Mouse (Mus musculus): ENCODE measurements around the gene Dnph1. TPM values are rescaled to one million over a fixed set of nuclear protein-coding genes. Genes with fewer than 3 reads are reported as not detected.

Dnph1 gene
- polyA plus RNA-seq, 1 experiment from 2014 or later = 26.6 TPM

DNA sequence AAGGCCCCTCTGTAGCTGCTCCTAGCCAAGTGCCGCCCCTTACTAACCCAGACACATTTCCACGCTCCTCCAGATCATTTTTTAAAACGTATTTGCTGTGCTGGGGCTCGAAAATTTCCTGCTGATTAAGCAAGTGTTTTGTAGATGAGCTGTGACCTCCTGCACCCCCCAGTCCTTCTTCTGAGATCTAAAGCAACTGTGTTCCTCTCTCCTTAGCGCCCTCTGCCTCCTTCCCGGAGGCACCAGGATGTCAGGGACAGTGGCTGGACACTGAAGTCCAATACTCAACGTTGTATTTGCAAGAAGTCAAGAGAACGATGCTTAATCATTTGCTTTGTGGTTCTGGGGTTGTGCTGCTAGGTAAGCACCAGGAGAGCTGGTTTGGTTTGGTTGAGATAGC, 35.2 kb upstream of the Dnph1 start:
- Histone ChIP-seq H3K4me3 (replicated peaks; ENCODE audit: low read length) (no peak overlapping the region), H3K36me3 (ENCODE audit: control insufficient read depth, insufficient read depth) (no peaks in the 10 kb centered on the region), H3K9ac (replicated peaks; ENCODE audit: low read depth, low read length) (no peak overlapping the region), H3K27me3 (replicated peaks; ENCODE audit: control insufficient read depth, insufficient read depth, low read length) (no peaks in the 10 kb centered on the region), H3K9me3 (ENCODE audit: control insufficient read depth, low read length) (no peaks in the 10 kb centered on the region), H3K4me2 (ENCODE audit: low read length) (no peak overlapping the region), H3K27ac (ENCODE audit: low read length) (no peak overlapping the region), H3K4me1 (replicated peaks; ENCODE audit: control insufficient read depth, insufficient read depth, low read length) (0 out of 2 replicates have a peak, but pooled peaks cover 2% of the 10 kb centered on the region)
- 27% methylated on average over 8 of the region's 8 CpGs for WGBS
- no peak for ATAC-seq

DNA sequence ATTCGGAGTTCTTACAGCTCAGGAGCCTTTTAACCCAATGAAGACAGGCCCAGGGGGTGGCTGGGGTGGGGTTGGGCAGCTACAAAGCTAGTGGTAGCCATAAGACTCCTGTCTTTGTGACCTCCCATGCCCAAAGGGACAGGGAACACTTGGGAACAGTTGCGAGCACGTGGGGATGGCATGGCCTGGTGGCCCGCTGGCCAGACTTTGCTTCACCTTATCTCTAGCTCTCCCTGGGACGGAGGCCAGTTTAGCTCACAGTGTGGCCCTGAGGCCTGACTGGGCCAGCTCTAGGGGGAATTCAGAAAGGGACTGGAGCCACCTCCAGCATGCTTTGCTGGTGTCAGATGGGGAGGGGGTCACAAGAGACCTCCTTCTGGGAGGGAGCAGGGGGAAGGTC, 34.3 kb upstream of the Dnph1 start:
- Histone ChIP-seq H3K27ac (ENCODE audit: low read length) (no peak overlapping the region), H3K9ac (replicated peaks; ENCODE audit: low read depth, low read length) (no peak overlapping the region), H3K36me3 (ENCODE audit: control insufficient read depth, insufficient read depth) (peaks cover 5% of the 10 kb centered on the region), H3K4me3 (replicated peaks; ENCODE audit: low read length) (no peak overlapping the region), H3K27me3 (replicated peaks; ENCODE audit: control insufficient read depth, insufficient read depth, low read length) (no peaks in the 10 kb centered on the region), H3K4me2 (ENCODE audit: low read length) (no peak overlapping the region), H3K4me1 (replicated peaks; ENCODE audit: control insufficient read depth, insufficient read depth, low read length) (0 out of 2 replicates have a peak, but pooled peaks cover 2% of the 10 kb centered on the region), H3K9me3 (ENCODE audit: control insufficient read depth, low read length) (no peaks in the 10 kb centered on the region)
- ATAC-seq = no peak
- 86% methylated on average over 5 of the region's 5 CpGs for WGBS

DNA sequence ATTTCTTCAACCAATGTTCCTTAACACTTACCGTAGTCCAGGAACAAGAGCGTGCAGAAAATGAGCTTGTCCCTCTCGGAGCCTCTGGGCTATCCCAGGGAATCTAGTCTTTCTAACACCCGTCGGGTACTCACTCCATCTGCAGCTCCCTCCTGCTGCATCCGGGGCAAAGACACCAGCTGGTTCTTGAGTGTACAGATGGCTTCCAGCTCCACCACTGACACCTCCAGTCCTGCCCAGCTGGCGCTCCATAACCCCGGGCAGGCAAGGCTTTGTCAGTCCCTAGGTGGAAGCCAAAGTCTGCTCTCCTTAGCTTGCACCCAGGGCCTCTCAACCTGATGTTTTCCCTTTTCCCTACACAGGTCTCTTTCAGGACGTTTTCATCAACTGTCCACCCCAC, 28.7 kb upstream of the Dnph1 start:
- no peaks in the 10 kb centered on the region for H3K27me3 ChIP-seq (replicated peaks; ENCODE audit: control insufficient read depth, insufficient read depth, low read length)
- H3K9ac ChIP-seq (replicated peaks; ENCODE audit: low read depth, low read length) = no peak overlapping the region
- H3K4me3 ChIP-seq (replicated peaks; ENCODE audit: low read length) = no peak overlapping the region
- peaks cover 4% of the 10 kb centered on the region; the same call in 1 of the 2 replicates for H3K4me1 ChIP-seq (replicated peaks; ENCODE audit: control insufficient read depth, insufficient read depth, low read length)
- ATAC-seq = peak; percentile 49; the same call in 1 of the 2 replicates
- no peaks in the 10 kb centered on the region for H3K9me3 ChIP-seq (ENCODE audit: control insufficient read depth, low read length)
- no peak overlapping the region for H3K4me2 ChIP-seq (ENCODE audit: low read length)
- WGBS = 62% methylated on average over 9 of the region's 9 CpGs
- H3K27ac ChIP-seq (ENCODE audit: low read length) = peak overlapping the region; percentile 32; the same call in 1 of the 2 replicates
- H3K36me3 ChIP-seq (ENCODE audit: control insufficient read depth, insufficient read depth) = peaks cover 29% of the 10 kb centered on the region

DNA sequence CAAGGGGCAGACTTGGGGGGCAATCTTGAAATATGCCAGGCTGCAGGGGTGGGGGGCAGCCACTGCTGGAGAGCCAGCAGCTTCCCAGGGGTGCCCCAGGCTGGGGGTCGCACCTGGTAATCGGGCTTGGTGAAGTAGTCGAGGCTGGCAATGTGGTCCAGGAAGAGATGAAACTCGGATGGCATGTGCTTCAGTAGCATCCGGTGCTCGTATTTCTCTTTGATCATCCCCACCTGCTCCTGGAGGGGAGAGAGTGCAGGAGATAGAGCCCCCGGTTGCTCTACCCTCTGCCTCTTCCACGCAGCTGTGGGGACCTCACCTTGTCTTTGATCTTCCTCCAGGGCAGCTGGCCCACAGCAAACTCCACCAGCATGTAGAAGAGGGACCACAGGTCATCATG, 19.9 kb upstream of the Dnph1 start:
- Histone ChIP-seq H3K4me2 (ENCODE audit: low read length) (no peak overlapping the region), H3K9ac (replicated peaks; ENCODE audit: low read depth, low read length) (no peak overlapping the region), H3K27ac (ENCODE audit: low read length) (no peak overlapping the region), H3K9me3 (ENCODE audit: control insufficient read depth, low read length) (no peaks in the 10 kb centered on the region), H3K4me1 (replicated peaks; ENCODE audit: control insufficient read depth, insufficient read depth, low read length) (no peaks in the 10 kb centered on the region), H3K27me3 (replicated peaks; ENCODE audit: control insufficient read depth, insufficient read depth, low read length) (no peaks in the 10 kb centered on the region), H3K4me3 (replicated peaks; ENCODE audit: low read length) (no peak overlapping the region), H3K36me3 (ENCODE audit: control insufficient read depth, insufficient read depth) (peaks cover 40% of the 10 kb centered on the region)
- ATAC-seq = no peak
- WGBS = 85% methylated on average over 8 of the region's 8 CpGs

DNA sequence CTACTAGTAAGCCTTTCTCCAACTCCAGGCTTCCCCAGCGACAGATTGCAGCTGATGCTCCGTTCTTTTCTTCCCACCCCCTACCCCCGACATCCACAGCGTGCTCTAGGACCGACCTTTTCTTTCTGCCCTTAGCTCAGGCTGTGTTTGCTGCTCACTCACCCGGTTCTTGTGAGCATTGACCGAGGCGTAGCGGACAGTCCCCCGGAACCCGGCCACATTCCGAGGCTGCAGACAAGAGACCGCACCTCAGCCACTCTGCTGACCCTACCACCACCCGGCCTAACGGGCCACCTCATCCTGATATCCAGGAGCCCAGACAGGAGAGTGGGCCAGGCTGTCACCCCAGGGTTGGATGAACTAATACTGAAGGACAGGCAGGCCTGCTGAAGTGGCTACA, 19.2 kb upstream of the Dnph1 start:
- Histone ChIP-seq H3K27ac (ENCODE audit: low read length) (no peak overlapping the region), H3K4me3 (replicated peaks; ENCODE audit: low read length) (no peak overlapping the region), H3K9ac (replicated peaks; ENCODE audit: low read depth, low read length) (no peak overlapping the region), H3K36me3 (ENCODE audit: control insufficient read depth, insufficient read depth) (peaks cover 40% of the 10 kb centered on the region), H3K9me3 (ENCODE audit: control insufficient read depth, low read length) (no peaks in the 10 kb centered on the region), H3K4me1 (replicated peaks; ENCODE audit: control insufficient read depth, insufficient read depth, low read length) (no peaks in the 10 kb centered on the region), H3K27me3 (replicated peaks; ENCODE audit: control insufficient read depth, insufficient read depth, low read length) (no peaks in the 10 kb centered on the region), H3K4me2 (ENCODE audit: low read length) (no peak overlapping the region)
- no peak for ATAC-seq
- 91% methylated on average over 15 of the region's 15 CpGs for WGBS

DNA sequence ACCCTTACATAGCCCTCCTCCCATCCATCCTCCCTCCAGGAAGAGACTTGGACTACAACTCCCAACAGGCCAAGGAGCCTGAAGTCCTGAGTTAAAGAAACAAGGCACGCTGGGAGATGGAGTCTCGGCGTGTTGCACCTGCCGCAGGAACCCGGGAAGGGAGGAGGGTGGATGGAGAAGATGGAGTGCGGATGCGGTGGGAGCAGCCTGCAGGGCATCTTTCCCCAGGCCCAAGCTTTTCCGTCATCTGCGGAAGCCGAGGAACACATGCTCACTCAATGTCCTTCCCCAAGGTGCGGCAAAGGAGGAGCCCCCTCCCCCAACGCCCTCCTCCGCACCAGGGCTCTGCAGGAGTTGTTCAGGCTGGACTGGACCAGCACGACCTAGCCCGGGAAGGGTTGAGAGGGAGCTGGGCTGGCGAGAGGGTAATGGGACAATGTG, 12.9 kb upstream of the Dnph1 start:
- 3% methylated on average over 16 of the region's 16 CpGs for WGBS
- no peaks in the 10 kb centered on the region for H3K27me3 ChIP-seq (replicated peaks; ENCODE audit: control insufficient read depth, insufficient read depth, low read length)
- no peaks in the 10 kb centered on the region for H3K9me3 ChIP-seq (ENCODE audit: control insufficient read depth, low read length)
- H3K27ac ChIP-seq (ENCODE audit: low read length) = no peak overlapping the region
- peak overlapping the region; percentile 43 for H3K4me3 ChIP-seq (replicated peaks; ENCODE audit: low read length)
- peak overlapping the region; percentile 81 for H3K4me2 ChIP-seq (ENCODE audit: low read length)
- H3K9ac ChIP-seq (replicated peaks; ENCODE audit: low read depth, low read length) = peak overlapping the region; percentile 51
- peak; percentile 49 for ATAC-seq
- peaks cover 10% of the 10 kb centered on the region for H3K36me3 ChIP-seq (ENCODE audit: control insufficient read depth, insufficient read depth)
- H3K4me1 ChIP-seq (replicated peaks; ENCODE audit: control insufficient read depth, insufficient read depth, low read length) = peaks cover 45% of the 10 kb centered on the region

DNA sequence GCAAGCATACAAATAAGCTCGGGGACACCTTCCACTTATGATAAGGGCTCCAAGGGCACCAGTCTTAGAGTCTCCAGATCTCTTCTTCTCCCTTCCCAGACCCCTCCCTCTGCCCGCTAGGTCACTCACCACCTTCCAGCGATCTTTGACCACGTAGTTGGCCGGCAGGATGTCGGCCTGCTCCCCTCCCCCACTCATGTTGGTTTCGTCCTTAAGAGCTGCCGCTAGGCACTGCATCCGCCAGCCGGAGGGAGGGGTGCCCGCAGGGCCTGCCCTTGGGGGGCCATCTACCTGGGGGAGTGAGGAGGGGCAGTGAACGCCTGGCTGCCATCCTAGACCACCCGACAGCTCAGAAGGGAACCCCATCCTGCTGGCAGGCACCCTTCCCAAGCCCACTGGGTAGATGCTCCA, 12.5 kb upstream of the Dnph1 start:
- Histone ChIP-seq H3K27ac (ENCODE audit: low read length) (no peak overlapping the region), H3K9me3 (ENCODE audit: control insufficient read depth, low read length) (no peaks in the 10 kb centered on the region), H3K4me2 (ENCODE audit: low read length) (peak overlapping the region; percentile 81), H3K36me3 (ENCODE audit: control insufficient read depth, insufficient read depth) (peaks cover 9% of the 10 kb centered on the region), H3K27me3 (replicated peaks; ENCODE audit: control insufficient read depth, insufficient read depth, low read length) (no peaks in the 10 kb centered on the region), H3K4me3 (replicated peaks; ENCODE audit: low read length) (peak overlapping the region; percentile 43), H3K9ac (replicated peaks; ENCODE audit: low read depth, low read length) (peak overlapping the region; percentile 51), H3K4me1 (replicated peaks; ENCODE audit: control insufficient read depth, insufficient read depth, low read length) (peaks cover 45% of the 10 kb centered on the region)
- no peak for ATAC-seq
- 3% methylated on average over 13 of the region's 13 CpGs for WGBS

DNA sequence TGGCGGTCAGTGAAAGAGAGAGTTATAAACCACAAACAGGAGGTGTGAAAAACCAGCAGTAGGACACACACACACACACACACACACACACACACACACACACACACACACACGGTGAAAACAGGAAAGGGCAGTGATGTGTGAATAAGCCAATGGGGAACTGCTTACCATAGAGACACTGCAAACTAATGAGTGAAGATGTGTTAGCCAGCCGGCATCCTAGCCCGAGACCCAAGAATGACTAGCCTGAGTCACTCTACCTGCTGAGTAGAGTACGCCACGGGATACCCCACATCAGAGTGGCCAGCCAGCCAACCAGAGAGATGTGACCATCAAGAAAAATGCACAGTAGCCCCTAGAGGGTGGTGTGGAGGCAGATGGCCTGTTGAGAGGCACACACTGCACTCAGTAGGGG, 12.0 kb upstream of the Dnph1 start:
- Histone ChIP-seq H3K9ac (replicated peaks; ENCODE audit: low read depth, low read length) (no peak overlapping the region), H3K9me3 (ENCODE audit: control insufficient read depth, low read length) (no peaks in the 10 kb centered on the region), H3K27ac (ENCODE audit: low read length) (no peak overlapping the region), H3K4me1 (replicated peaks; ENCODE audit: control insufficient read depth, insufficient read depth, low read length) (peaks cover 45% of the 10 kb centered on the region), H3K27me3 (replicated peaks; ENCODE audit: control insufficient read depth, insufficient read depth, low read length) (no peaks in the 10 kb centered on the region), H3K4me3 (replicated peaks; ENCODE audit: low read length) (peak overlapping the region; percentile 43), H3K36me3 (ENCODE audit: control insufficient read depth, insufficient read depth) (peaks cover 5% of the 10 kb centered on the region; the same call in 1 of the 2 replicates), H3K4me2 (ENCODE audit: low read length) (peak overlapping the region; percentile 81)
- no peak for ATAC-seq
- WGBS = 16% methylated on average over 6 of the region's 6 CpGs

DNA sequence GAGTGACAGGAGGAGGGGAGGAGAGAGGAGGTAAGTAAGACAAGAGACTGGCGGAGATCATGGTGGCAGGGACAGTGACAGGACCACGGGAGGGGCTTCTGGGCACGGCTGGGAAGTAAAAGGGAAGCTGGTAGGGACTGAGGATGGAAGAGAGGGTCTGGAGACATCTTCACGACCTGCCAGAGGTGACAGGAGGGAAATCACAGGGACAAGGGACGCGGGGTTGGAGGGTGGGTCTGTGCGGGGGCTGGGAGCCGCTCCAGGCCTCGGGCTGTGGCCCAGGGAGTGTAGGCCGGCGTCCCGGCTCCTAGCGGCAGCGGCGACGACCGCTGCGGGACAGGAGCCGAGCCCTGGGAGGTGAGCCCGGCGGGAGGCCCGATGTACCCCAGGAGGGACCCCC, 9.5 kb upstream of the Dnph1 start:
- ATAC-seq = peak; percentile 48
- no peaks in the 10 kb centered on the region for H3K27me3 ChIP-seq (replicated peaks; ENCODE audit: control insufficient read depth, insufficient read depth, low read length)
- H3K36me3 ChIP-seq (ENCODE audit: control insufficient read depth, insufficient read depth) = no peaks in the 10 kb centered on the region
- H3K9me3 ChIP-seq (ENCODE audit: control insufficient read depth, low read length) = no peaks in the 10 kb centered on the region
- WGBS = under 1% methylated on average over 21 of the region's 22 CpGs
- peak overlapping the region; percentile 75 for H3K4me3 ChIP-seq (replicated peaks; ENCODE audit: low read length)
- H3K27ac ChIP-seq (ENCODE audit: low read length) = peak overlapping the region; percentile 44
- peak overlapping the region; percentile 89 for H3K4me2 ChIP-seq (ENCODE audit: low read length)
- H3K4me1 ChIP-seq (replicated peaks; ENCODE audit: control insufficient read depth, insufficient read depth, low read length) = peaks cover 45% of the 10 kb centered on the region
- peak overlapping the region; percentile 94 for H3K9ac ChIP-seq (replicated peaks; ENCODE audit: low read depth, low read length)

DNA sequence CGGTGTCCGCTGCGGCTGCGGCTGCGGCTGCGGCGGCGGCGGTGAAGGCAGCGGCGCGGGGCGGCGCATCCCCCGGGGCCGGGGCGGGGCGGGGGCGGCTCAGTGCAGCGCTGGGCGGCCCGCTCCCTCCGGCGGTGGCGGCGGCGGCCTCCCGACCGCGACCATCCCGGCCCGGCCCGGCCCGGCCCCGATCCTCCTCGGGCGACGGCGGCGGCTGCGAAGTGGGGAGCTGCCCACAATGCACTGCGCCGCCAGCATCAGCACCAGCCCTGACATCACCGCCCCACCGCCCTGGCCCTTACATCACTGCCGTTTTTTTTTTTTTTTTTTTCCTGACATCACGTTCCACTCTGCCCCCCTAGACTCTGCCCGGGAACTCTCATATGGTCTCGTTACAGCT, 9.1 kb upstream of the Dnph1 start, which contains the start of gene Ttbk1:
TSS of gene Ttbk1 (minus strand) at position 245 of the 400 bp plus-strand sequence.
- peak within 1 kb of the TSS; percentile 44 for H3K27ac ChIP-seq (ENCODE audit: low read length)
- peaks cover 45% of the 10 kb centered on the region for H3K4me1 ChIP-seq (replicated peaks; ENCODE audit: control insufficient read depth, insufficient read depth, low read length)
- peak within 1 kb of the TSS; percentile 75 for H3K4me3 ChIP-seq (replicated peaks; ENCODE audit: low read length)
- H3K36me3 ChIP-seq (ENCODE audit: control insufficient read depth, insufficient read depth) = no peaks in the 10 kb centered on the region
- H3K4me2 ChIP-seq (ENCODE audit: low read length) = peak within 1 kb of the TSS; percentile 89
- under 1% methylated on average over 36 of the region's 49 CpGs for WGBS
- no peaks in the 10 kb centered on the region for H3K9me3 ChIP-seq (ENCODE audit: control insufficient read depth, low read length)
- peak within 1 kb of the TSS; percentile 94 for H3K9ac ChIP-seq (replicated peaks; ENCODE audit: low read depth, low read length)
- peak; percentile 83 for ATAC-seq
- no peaks in the 10 kb centered on the region for H3K27me3 ChIP-seq (replicated peaks; ENCODE audit: control insufficient read depth, insufficient read depth, low read length)
